Mouse (Mus musculus) lung, embryonic 15.5 days (tissue): ENCODE data around the gene Rtl1. TPM values are rescaled to one million over a fixed set of nuclear protein-coding genes. Genes with fewer than 3 reads are reported as not detected.

Experiments
- ATAC-seq: fragments of 200-750 bp; cut with Nextera tagmentation; 2 replicates; pipeline ENCODE4 v1.8.0; 2017; ENCODE audit warnings: moderate number of reproducible peaks, borderline replicate concordance; ENCODE audit not compliant: low FRiP score, low TSS enrichment; ENCODE audit errors: extremely low read depth
- H3K27ac ChIP-seq: fragments of 300-500 bp; sonication (generic); 2 replicates; pipeline ENCODE4 v1.5.1; 2015; ENCODE audit warnings: moderate library complexity, mild to moderate bottlenecking, inconsistent platforms
- H3K27me3 ChIP-seq: fragments of 300-500 bp; sonication (generic); 2 replicates; pipeline ENCODE4 v1.6.1; 2015; ENCODE audit warnings: inconsistent platforms
- H3K36me3 ChIP-seq: fragments of 300-500 bp; sonication (generic); 2 replicates; pipeline ENCODE4 v1.6.1; 2015; ENCODE audit warnings: inconsistent platforms
- H3K4me1 ChIP-seq: fragments of 300-500 bp; sonication (generic); 2 replicates; pipeline ENCODE4 v1.6.1; 2015; ENCODE audit warnings: inconsistent platforms
- H3K4me2 ChIP-seq: fragments of 300-500 bp; sonication (generic); 2 replicates; pipeline ENCODE4 v1.6.1; 2015; ENCODE audit warnings: inconsistent platforms, mild to moderate bottlenecking, moderate library complexity
- H3K4me3 ChIP-seq: fragments of 300-500 bp; sonication (generic); 2 replicates; pipeline ENCODE4 v1.5.1; 2015; ENCODE audit warnings: mild to moderate bottlenecking, inconsistent platforms
- H3K9ac ChIP-seq: fragments of 300-500 bp; sonication (generic); 2 replicates; pipeline ENCODE4 v1.6.1; 2015; ENCODE audit warnings: inconsistent platforms
- H3K9me3 ChIP-seq: fragments of 300-500 bp; sonication (generic); 2 replicates; pipeline ENCODE4 v1.6.1; 2016; ENCODE audit warnings: inconsistent platforms
- WGBS: fragments of 180-500 bp; shearing (Covaris S2); methylation state at CpG from one replicate; pipeline ENCODE4 v1.1.7; 2015; 5-methylcytosine and 5-hydroxymethylcytosine counted together
- polyA plus RNA-seq: library from polyadenylated mRNA; unstranded; fragments of >200 nt; fragmentation: Nextera tagmentation; extraction: Ambion mirVana; gene quantifications from 2 replicates; pipeline ENCODE4 v1.2.1, GENCODE M21; 2015

Gene Rtl1
- polyA plus RNA-seq, 1 experiment from 2014 or later, result 1.3 TPM

- no peak overlapping the region for H3K4me2 ChIP-seq
- no peak overlapping the region for H3K27ac ChIP-seq
- H3K36me3 ChIP-seq, result peaks cover 23% of the 10 kb centered on the region
- H3K4me1 ChIP-seq, result no peaks in the 10 kb centered on the region
- H3K9ac ChIP-seq, result no peak overlapping the region
- whole genome bisulfite sequencing, result 82% methylated on average over 10 of the region's 10 CpGs
- no peaks in the 10 kb centered on the region for H3K9me3 ChIP-seq
- no peak overlapping the region for H3K4me3 ChIP-seq
- no peaks in the 10 kb centered on the region for H3K27me3 ChIP-seq
- ATAC-seq, result no peak
Observed at GRCm38 (mm10) chr12:109560111-109560695, 39.9 kb downstream of the Rtl1 start.

- no peak overlapping the region for H3K4me3 ChIP-seq
- H3K4me2 ChIP-seq, result no peak overlapping the region
- H3K36me3 ChIP-seq, result peaks cover 19% of the 10 kb centered on the region
- H3K27me3 ChIP-seq, result no peaks in the 10 kb centered on the region
- no peak overlapping the region for H3K9ac ChIP-seq
- 81% methylated on average over 7 of the region's 7 CpGs for WGBS
- no peak for ATAC-seq
- H3K9me3 ChIP-seq, result no peaks in the 10 kb centered on the region
- H3K4me1 ChIP-seq, result no peaks in the 10 kb centered on the region
- no peak overlapping the region for H3K27ac ChIP-seq
Observed at GRCm38 (mm10) chr12:109558891-109559487, 41.1 kb downstream of the Rtl1 start.

DNA sequence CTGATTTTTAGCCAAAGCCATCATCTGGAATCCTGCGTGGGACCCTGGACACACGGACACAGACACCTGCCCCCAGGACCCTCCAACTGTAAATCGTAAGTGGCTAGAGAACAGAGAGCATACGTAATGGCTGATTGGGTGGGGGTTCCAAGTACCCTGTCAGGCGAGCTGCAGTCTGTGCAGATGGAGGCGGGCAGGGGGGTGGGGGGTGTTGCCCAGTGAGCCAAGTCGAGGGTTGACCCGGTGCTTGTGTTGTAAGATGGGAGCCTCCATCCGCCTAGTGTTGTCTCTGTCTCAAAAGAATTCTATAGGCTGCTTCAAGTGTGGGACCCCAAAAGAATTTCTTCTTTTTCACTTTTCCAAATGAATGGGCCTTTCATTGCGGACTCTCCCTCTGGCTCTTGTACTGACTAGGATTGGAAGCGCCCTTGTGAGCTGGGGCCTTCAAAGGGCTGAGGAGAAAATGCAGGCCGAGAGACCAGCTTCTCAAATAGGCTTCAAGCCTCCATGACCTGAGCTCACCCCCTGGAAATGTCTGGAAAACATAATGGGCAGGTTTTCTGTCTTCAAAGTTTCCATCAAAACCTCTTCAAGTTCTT lies 41.8 kb downstream of the Rtl1 start:
- H3K4me2 ChIP-seq, result no peak overlapping the region
- H3K36me3 ChIP-seq, result peaks cover 13% of the 10 kb centered on the region
- H3K27me3 ChIP-seq, result no peaks in the 10 kb centered on the region
- 70% methylated on average over 12 of the region's 12 CpGs for WGBS
- ATAC-seq, result no peak
- no peaks in the 10 kb centered on the region for H3K4me1 ChIP-seq
- no peak overlapping the region for H3K27ac ChIP-seq
- no peaks in the 10 kb centered on the region for H3K9me3 ChIP-seq
- no peak overlapping the region for H3K4me3 ChIP-seq
- no peak overlapping the region for H3K9ac ChIP-seq

DNA sequence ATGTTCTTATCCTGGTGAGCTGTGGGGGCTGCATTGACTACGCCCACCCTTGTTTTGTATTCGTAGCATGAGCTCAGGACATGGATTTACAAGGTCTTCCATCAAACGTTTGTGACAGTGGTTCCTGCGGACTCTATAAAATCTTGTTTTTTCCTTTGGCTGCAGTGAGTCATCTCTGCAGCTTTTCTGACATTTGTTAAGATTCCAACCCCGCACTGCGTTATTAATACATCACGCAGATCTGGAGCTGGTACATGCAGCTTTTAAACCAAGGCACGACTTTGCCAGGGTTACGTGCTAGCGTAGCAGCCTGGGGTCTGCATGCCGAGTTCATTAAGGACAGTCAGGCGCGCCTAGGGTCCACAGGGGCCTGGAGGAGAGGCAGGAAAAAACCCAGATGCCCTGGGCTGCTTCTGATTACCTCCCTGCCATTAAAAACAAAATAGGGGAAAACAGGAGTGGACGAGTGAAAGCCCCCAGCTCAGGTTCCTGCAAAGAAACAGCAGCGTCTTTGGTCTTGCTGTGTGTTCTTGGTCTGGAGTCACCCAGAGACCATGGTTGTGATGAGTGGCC lies 44.2 kb downstream of the Rtl1 start:
- Histone ChIP-seq H3K27ac (no peak overlapping the region), H3K9ac (no peak overlapping the region), H3K4me1 (no peaks in the 10 kb centered on the region), H3K4me3 (no peak overlapping the region), H3K9me3 (no peaks in the 10 kb centered on the region), H3K27me3 (no peaks in the 10 kb centered on the region), H3K4me2 (no peak overlapping the region), H3K36me3 (peaks cover 15% of the 10 kb centered on the region)
- WGBS, result 67% methylated on average over 15 of the region's 15 CpGs
- ATAC-seq, result no peak

- Histone ChIP-seq H3K9ac (no peak overlapping the region), H3K4me3 (no peak overlapping the region), H3K9me3 (no peaks in the 10 kb centered on the region), H3K27me3 (no peaks in the 10 kb centered on the region), H3K4me2 (no peak overlapping the region), H3K27ac (no peak overlapping the region), H3K36me3 (peaks cover 18% of the 10 kb centered on the region), H3K4me1 (no peaks in the 10 kb centered on the region)
- no peak for ATAC-seq
- WGBS, result 57% methylated on average over 1 of the region's 1 CpGs
Observed at GRCm38 (mm10) chr12:109553568-109553967, 46.6 kb downstream of the Rtl1 start.

GRCm38 (mm10) chr12:109552754-109553525 lies 47.2 kb downstream of the Rtl1 start:
- Histone ChIP-seq H3K4me3 (no peak overlapping the region), H3K4me2 (no peak overlapping the region), H3K27me3 (no peaks in the 10 kb centered on the region), H3K27ac (no peak overlapping the region), H3K36me3 (peaks cover 17% of the 10 kb centered on the region), H3K4me1 (no peaks in the 10 kb centered on the region), H3K9ac (no peak overlapping the region), H3K9me3 (no peaks in the 10 kb centered on the region)
- ATAC-seq, result no peak
- 66% methylated on average over 18 of the region's 18 CpGs for WGBS

GRCm38 (mm10) chr12:109551771-109552170 lies 48.4 kb downstream of the Rtl1 start:
- H3K4me2 ChIP-seq, result no peak overlapping the region
- no peaks in the 10 kb centered on the region for H3K9me3 ChIP-seq
- no peak overlapping the region for H3K27ac ChIP-seq
- 0 out of 2 replicates have a peak, but pooled peaks cover 10% of the 10 kb centered on the region for H3K4me1 ChIP-seq
- H3K4me3 ChIP-seq, result no peak overlapping the region
- WGBS, result 78% methylated on average over 2 of the region's 2 CpGs
- H3K36me3 ChIP-seq, result peaks cover 13% of the 10 kb centered on the region
- no peak for ATAC-seq
- no peak overlapping the region for H3K9ac ChIP-seq
- no peaks in the 10 kb centered on the region for H3K27me3 ChIP-seq

DNA sequence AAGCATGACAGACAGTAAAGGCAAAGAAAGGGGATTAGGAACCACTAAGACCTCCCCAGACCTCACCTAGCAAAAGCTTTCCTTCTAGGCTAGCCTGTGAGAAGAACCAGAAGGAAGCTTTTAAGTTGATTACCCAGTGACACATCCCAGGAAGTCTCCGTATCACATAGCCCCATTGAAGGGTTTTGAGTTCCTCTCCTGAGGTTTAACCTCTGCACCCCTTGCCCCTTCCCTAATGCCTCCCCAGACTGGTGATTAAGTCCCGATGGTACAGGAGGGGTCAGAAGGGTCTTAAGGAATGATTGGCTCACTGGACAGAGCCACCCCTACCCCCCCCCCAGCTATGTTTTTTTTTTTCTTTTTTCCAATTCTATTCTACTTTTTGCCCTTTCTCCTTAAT lies 53.0 kb downstream of the Rtl1 start:
- Histone ChIP-seq H3K4me1 (peaks cover 17% of the 10 kb centered on the region), H3K4me3 (no peak overlapping the region), H3K9me3 (no peaks in the 10 kb centered on the region), H3K36me3 (peaks cover 19% of the 10 kb centered on the region), H3K4me2 (no peak overlapping the region), H3K9ac (no peak overlapping the region), H3K27ac (no peak overlapping the region), H3K27me3 (no peaks in the 10 kb centered on the region)
- WGBS, result 28% methylated on average over 2 of the region's 2 CpGs
- no peak for ATAC-seq

- Histone ChIP-seq H3K4me3 (no peak overlapping the region), H3K36me3 (peaks cover 12% of the 10 kb centered on the region; the same call in 1 of the 2 replicates), H3K4me1 (peaks cover 17% of the 10 kb centered on the region), H3K27me3 (no peaks in the 10 kb centered on the region), H3K9me3 (no peaks in the 10 kb centered on the region), H3K27ac (no peak overlapping the region), H3K4me2 (no peak overlapping the region), H3K9ac (no peak overlapping the region)
- no peak for ATAC-seq
- 73% methylated on average over 30 of the region's 30 CpGs for WGBS
Observed at GRCm38 (mm10) chr12:109545875-109546732, 54.0 kb downstream of the Rtl1 start.

DNA sequence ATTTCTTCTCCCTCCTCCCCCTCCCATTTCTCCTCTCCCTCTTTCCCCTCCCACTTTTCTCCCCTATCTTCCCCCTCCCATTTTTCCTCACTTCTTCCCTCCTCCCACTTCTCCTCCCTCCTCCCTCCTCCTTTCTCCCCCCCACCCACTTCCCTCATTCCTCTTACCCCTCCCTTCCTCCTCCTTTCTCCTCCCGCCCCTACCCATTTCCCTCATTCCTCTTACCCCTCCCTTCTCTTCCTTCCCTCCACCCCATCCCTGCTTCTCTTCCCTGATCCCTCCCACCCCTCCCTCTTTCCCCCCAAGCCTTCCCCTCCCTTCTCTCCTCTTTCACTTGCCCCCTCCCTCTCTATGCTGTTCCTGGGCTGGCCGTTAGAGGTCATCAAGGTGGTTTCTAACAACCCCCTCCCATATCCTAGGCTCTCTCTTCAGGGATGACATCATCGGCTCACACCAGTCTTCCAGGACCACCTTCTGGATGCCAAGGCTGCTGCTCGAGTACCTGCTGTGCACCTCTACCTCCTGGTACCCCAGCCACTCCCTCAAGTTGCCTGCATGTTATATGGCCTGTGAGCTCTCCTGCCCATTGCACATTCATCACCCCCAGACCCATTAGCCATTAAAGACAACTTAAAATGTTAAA lies 56.7 kb downstream of the Rtl1 start:
- peaks cover 9% of the 10 kb centered on the region; the same call in 1 of the 2 replicates for H3K36me3 ChIP-seq
- H3K9ac ChIP-seq, result no peak overlapping the region
- H3K4me3 ChIP-seq, result no peak overlapping the region
- no peak overlapping the region for H3K27ac ChIP-seq
- ATAC-seq, result no peak
- no peaks in the 10 kb centered on the region for H3K27me3 ChIP-seq
- H3K4me2 ChIP-seq, result no peak overlapping the region
- peaks cover 6% of the 10 kb centered on the region; the same call in 1 of the 2 replicates for H3K9me3 ChIP-seq
- H3K4me1 ChIP-seq, result peaks cover 17% of the 10 kb centered on the region
- WGBS, result 73% methylated on average over 4 of the region's 4 CpGs
